Mouse (Mus musculus) bone marrow macrophage, adult 2 months (primary cell): ENCODE measurements around the gene Cd4. TPM values are rescaled to one million over a fixed set of nuclear protein-coding genes. Genes with fewer than 3 reads are reported as not detected.

ENCODE experiments used
- H3K27ac ChIP-seq: 2 replicates; pipeline ENCODE4 v1.5.1; 2012; ENCODE audit warnings: low read depth, low read length; ENCODE audit not compliant: insufficient read depth
- H3K4me1 ChIP-seq: 2 replicates; pipeline ENCODE4 v1.6.1; 2012; ENCODE audit warnings: low read length; ENCODE audit not compliant: control insufficient read depth, insufficient read depth
- H3K4me3 ChIP-seq: 2 replicates; pipeline ENCODE4 v1.5.1; 2012; ENCODE audit warnings: mild to moderate bottlenecking, low read length, moderate library complexity; ENCODE audit not compliant: insufficient read depth
- CTCF ChIP-seq: IDR thresholded peaks from 2 replicates; pipeline ENCODE4 v1.5.1; 2012; ENCODE audit warnings: low read depth, mild to moderate bottlenecking, low read length, moderate library complexity
- POLR2A ChIP-seq: IDR thresholded peaks from 2 replicates; pipeline ENCODE4 v1.6.1; 2012; ENCODE audit warnings: mild to moderate bottlenecking, low read depth, low read length, borderline replicate concordance
- polyA plus RNA-seq: library from polyadenylated mRNA; stranded (reverse); fragments of >200 nt; gene quantifications from 2 replicates; pipeline ENCODE4 v1.2.4, GENCODE M21; 2012; ENCODE audit not compliant: missing spikeins, insufficient read depth, insufficient read length

The Cd4 gene
- polyA plus RNA-seq, 1 experiment = 23.4 TPM

DNA sequence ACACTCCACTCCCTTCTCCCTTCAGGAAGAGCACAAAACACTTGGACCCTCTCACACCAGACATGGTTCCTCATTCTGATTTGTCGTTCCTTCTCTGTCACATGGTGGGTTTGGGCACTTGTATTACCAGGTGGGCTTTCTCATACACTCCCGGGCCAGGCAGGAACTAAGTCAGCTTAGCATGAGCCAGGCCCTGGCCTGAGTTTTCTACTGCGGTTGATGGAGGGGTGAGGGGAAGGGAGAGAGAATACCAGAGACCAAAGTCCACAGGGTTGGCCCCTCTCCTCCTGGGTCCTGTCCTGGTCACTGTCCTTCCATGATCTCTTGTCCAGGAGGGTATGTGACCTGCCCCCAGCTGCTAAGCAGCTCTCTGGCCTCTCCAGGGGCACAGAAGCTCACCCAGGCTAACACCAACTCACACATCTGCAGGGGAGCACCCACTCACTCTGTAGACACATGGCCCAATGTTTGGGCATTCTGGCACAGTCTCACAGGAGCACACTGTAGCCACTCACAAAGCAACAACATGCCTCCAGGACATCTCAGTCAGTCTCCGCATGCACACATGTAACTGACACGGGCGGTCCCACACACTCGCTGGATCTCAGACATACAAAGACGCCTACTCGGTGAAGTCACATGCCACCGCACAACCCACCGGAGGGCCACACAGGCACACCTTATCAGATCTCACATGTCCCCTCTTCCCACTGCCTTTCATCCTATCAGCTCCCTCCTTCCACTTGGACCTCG, 28.1 kb upstream of the Cd4 start:
- H3K4me1 ChIP-seq = peaks cover 56% of the 10 kb centered on the region
- H3K27ac ChIP-seq = peak overlapping the region; percentile 73
- H3K4me3 ChIP-seq = peak overlapping the region; percentile 82
- no peak for TF ChIP-seq CTCF
- TF ChIP-seq POLR2A = no peak

DNA sequence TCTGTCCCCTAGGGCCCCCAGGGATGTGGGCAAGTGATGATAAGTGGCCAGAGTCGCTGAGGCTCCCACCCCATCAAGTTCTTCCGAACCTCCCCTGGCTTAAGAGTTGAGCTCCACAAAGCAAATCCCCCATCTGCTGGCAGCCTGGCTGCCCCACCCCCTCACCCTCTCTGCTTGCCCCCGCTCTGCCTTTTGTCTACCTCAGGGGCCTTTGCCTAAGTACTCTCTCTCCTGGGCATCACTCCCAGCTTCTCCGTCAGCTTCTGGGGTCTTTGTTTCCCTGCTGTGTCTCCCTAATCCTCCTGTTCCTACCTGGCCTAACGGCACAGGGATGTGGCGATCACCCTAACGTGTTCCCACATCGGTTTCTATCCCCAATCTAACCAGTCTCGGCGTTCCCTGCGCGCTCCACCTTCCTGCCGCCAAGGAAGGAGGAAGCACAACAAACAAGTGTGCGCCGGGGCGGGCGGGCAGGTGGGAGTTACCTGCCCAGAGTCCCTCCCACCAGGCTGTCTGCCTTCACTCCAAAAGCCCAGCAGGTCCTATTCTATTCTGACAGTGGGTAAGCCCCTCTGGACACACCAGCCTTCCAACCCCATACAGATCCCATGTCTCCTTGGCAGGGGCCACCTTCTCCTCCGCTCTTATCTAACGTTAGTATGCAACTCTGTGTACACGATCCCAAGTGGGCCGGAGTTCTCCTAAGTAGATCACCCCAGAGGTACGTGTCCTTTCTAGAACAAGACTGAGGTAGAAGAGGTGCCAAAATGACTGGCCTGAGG, 27.3 kb upstream of the Cd4 start:
- TF ChIP-seq CTCF (no peak), POLR2A (no peak)
- Histone ChIP-seq H3K4me1 (peaks cover 48% of the 10 kb centered on the region), H3K4me3 (peak overlapping the region; percentile 82), H3K27ac (peak overlapping the region; percentile 27)

- Histone ChIP-seq H3K4me1 (peaks cover 40% of the 10 kb centered on the region), H3K4me3 (no peak overlapping the region), H3K27ac (peak overlapping the region; percentile 11; the same call in 1 of the 2 replicates)
- TF ChIP-seq CTCF = no peak
- no peak for TF ChIP-seq POLR2A
Observed at GRCm38 (mm10) chr6:124914511-124914910, 26.5 kb upstream of the Cd4 start.

- TF ChIP-seq CTCF (no peak), POLR2A (no peak)
- Histone ChIP-seq H3K4me1 (peaks cover 35% of the 10 kb centered on the region), H3K4me3 (no peak overlapping the region), H3K27ac (peak overlapping the region; percentile 50)
Observed at GRCm38 (mm10) chr6:124913721-124914285, 25.8 kb upstream of the Cd4 start.

DNA sequence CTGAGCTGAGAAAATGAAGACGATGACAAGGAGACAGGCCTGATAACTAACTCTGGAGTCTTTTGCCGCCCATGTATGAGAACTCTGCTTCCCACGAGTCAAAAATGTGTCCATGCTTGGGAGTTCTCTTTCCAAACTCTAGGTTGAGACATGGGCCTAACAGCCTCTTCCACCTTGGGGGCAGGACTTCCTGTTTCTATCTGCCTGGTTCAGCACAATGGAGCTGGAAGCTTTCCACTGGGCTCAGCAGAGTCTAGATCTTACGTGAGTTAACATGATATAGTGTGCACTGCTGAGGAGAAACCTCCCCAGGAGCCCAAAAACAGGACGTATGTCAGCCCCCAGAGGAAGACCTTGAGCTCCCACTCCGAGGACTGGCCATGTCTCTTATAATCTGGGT, 25.2 kb upstream of the Cd4 start:
- Histone ChIP-seq H3K4me3 (no peak overlapping the region), H3K4me1 (peaks cover 30% of the 10 kb centered on the region), H3K27ac (peak overlapping the region; percentile 50)
- TF ChIP-seq POLR2A = no peak
- TF ChIP-seq CTCF = no peak

DNA sequence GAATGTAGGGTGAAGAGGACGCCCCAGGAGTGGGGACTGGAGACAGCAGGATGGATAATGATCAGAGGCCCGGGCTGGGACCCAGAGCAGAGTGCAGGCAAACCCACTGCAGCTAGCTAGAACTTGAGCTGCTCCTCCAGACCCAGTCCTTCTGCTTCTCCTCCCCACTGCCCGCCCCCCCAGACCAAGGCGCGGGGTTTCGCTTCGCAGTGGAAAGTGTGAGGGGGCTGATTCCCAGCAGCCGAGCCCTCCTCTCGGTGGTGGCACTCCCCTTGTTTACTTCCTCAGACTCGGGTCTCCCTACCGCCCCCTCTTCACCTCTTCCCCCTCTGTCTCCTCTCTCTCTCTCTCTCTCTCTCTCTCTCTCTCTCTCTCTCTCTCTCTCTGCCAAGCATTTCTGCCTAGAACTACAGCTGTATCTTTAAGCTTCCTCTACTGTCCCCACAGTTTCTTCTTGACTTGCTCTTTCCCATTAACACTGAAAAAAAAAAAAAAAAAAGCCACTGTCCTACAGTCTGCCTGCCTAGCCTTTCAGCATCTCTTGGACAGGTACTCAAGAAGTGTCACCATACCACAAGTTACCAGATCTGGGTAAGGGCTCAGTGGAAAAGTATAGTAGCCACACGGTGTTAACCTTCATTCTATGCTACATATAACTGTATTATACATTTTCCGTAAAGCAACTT, 23.7 kb upstream of the Cd4 start, which contains the start of gene Lag3:
Lag3 (minus strand) TSS at position 173 of the 686 bp plus-strand sequence.
- H3K27ac ChIP-seq = no peak within 1 kb of the TSS
- TF ChIP-seq POLR2A (no peak), CTCF (no peak)
- H3K4me1 ChIP-seq = peaks cover 28% of the 10 kb centered on the region
- H3K4me3 ChIP-seq = no peak within 1 kb of the TSS

DNA sequence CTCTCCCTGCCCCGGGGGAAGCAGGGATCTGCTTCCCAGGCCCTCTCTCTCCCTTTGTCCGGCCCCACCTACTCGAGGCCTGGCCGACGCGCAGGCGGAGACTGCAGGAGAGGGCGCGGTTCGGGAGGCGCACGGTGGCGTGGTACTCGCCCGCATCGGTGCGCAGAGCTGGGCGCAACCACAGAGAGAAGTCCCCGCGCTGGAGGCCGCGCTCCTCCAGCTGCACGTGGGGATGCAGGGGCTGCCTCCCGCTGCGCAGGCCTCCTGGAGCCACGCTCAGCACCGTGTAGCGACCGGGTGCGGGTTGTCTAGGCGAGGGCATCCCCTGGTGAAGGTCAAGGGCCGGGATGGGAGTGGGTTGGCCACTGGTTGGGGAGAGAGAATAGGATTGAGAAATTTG, 22.0 kb upstream of the Cd4 start:
- Histone ChIP-seq H3K4me3 (no peak overlapping the region), H3K27ac (no peak overlapping the region), H3K4me1 (peaks cover 23% of the 10 kb centered on the region)
- TF ChIP-seq CTCF (no peak), POLR2A (no peak)

DNA sequence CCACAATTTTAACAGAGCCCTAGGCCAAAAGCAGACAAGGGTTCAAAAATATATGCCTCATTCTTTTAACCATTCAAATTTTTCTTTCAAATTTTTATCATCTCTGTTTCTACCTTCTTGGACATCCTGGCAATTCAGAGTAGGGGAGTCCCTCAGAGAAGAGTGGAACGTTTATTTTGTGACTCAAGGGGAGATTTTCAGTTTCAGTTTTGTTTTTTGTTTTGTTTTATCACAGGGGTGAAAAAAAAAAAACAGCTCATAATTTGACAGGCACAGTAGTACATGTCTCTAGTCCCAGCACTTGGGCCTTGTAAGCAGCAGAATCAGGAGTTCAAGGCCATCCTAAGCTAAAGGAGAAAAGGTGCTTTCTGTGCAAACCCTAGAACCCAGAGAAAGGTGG, 19.7 kb upstream of the Cd4 start:
- Histone ChIP-seq H3K27ac (no peak overlapping the region), H3K4me3 (no peak overlapping the region), H3K4me1 (peaks cover 16% of the 10 kb centered on the region)
- TF ChIP-seq POLR2A (no peak), CTCF (no peak)
